Mouse (Mus musculus) MN1 (cell line): ENCODE measurements around the gene Sh3rf3.
"Not testable (repeated sequence)": the region's sequence is repeated elsewhere in the genome, so short reads cannot be mapped to it uniquely, and the experiment has no call there.

Source experiments
- DNase-seq: peaks from one replicate; pipeline ENCODE4 v3.0.0-alpha.2; 2016; ENCODE audit warnings: low spot score

Gene Sh3rf3

GRCm38 (mm10) chr10:58981674-58982329, 168.6 kb downstream of the Sh3rf3 start:
- no peak for DNase-seq

- no peak for DNase-seq
Observed at GRCm38 (mm10) chr10:58982546-58983154, 169.5 kb downstream of the Sh3rf3 start.

GRCm38 (mm10) chr10:58991611-58992010, 178.5 kb downstream of the Sh3rf3 start:
- no peak for DNase-seq

DNA sequence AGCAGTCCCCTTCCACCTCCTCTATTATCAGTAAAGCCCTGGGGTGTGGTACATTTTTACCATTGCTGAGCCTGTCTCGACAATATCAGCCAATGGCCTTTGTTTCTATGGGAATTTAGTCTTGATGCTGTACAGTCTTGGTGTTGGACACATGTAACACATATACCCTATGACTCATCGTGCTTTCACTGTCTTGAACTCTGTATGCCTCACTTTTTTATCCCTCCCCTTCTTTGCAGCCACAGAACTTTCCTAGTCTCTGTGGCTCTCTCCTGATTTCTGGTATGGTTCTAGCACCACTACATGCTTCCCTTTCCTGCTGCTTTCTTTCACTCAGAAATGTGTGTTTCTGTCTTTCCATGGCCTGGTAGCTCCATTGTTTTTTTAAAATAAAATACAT, 181.6 kb downstream of the Sh3rf3 start:
- DNase-seq: no peak

- DNase-seq: no peak
Observed at GRCm38 (mm10) chr10:58995132-58995531, 182.0 kb downstream of the Sh3rf3 start.

GRCm38 (mm10) chr10:59002361-59002760, 189.2 kb downstream of the Sh3rf3 start:
- DNase-seq: no peak

DNA sequence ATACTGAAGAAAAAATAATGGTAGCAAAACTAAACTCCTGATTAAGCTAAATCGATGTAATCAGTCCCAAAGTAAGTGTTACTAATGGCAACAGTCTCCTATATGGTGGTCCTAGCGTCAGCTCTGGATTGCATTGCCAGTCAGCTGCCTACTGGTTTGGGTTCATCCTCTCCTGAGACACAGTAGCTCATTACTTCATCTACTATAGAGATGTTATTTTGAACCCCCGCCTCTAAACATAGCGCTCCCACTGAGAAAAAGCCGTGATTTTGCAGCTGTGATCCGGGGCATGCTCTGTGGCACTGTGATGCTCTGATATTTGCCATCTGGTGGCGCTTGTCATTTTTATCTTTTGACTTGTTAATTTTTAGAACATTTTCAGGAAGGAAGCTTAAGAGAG, 198.3 kb downstream of the Sh3rf3 start:
- DNase-seq: no peak

GRCm38 (mm10) chr10:59013618-59014017, 200.5 kb downstream of the Sh3rf3 start:
- DNase-seq: no peak

- no peak for DNase-seq
Observed at GRCm38 (mm10) chr10:59019302-59019973, 206.3 kb downstream of the Sh3rf3 start.

DNA sequence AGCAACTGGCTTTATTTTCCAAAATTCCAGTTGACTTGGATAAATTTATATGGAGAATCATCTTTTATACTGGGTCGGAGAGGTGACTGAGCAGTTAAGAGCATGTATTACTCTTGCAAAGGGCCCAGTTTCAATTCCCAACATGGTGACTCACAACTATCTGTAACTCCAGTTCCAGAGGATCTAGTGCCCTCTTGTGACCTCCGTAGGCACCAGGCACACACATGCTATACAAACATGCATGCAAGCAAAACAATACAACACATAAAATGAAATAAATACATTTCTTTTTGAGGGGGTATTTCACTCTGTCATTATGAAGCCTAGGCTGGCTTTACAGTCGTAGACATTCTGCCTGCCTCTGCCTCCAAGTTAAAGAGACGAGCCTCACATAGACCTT, 237.3 kb downstream of the Sh3rf3 start:
- DNase-seq: no peak

- no peak for DNase-seq
Observed at GRCm38 (mm10) chr10:59056294-59056693, 243.1 kb downstream of the Sh3rf3 start.

GRCm38 (mm10) chr10:59066804-59067203, 253.6 kb downstream of the Sh3rf3 start:
- DNase-seq: no peak

DNA sequence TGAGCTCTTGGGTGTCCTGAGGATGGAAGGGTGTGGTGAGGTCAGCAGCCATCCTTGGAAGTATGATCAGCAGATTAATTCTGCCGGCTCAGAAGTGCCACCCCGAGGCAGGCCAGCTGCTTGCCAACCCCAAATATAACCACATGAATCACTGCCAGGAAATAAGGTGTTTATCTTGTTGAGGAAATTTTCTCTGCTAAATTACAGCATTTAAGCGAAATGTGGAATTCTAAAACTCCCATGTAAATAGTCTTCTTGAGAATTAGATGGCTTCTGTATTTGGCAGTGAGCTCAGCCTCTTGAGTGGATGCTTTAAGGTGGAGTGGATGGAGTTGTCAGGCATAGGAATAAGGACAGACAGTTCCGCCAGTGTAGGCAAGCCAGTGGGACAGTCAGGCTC, 259.7 kb downstream of the Sh3rf3 start:
- DNase-seq: no peak

GRCm38 (mm10) chr10:59076681-59077080, 263.5 kb downstream of the Sh3rf3 start:
- no peak for DNase-seq

DNA sequence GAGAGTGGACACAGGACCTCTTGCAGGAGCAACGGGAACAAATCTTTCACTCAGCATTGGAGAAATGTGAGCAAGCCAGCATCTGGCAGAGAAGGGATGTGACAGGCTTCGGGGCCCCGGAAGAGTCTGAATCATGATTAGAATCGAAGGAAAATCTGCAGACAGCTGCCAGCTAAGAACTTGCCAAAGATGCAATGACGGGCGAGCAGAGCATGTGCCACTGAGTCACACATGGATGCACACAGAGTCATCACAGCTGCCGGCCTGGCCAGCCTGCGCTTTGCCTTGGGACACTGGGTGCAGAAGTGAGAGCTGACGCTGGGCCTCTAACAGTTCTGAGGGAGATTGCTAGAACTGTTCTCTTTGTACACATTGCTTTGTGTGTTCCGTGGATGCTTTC, 264.8 kb downstream of the Sh3rf3 start:
- no peak for DNase-seq

- no peak for DNase-seq
Observed at GRCm38 (mm10) chr10:59085604-59086003, 272.4 kb downstream of the Sh3rf3 start.

DNA sequence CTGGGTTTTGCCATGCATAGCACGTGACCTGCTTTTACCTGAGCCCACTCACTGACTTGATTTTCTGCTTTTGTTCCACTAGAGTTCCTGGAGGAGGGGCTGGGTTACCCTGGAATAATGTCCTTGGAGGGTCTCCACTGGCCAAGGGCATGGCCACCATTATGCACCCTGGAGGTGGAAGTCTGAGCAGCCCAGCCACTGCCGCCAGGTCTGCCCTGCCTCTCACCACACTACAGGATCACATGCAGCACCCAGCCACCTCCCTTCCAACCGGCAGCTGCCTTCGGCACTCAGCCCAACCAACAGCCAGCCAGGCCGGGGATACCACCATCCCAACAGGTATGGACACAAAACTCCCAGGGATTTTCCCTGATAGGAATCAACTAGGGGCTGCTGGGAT, 273.4 kb downstream of the Sh3rf3 start:
- DNase-seq: no peak

DNA sequence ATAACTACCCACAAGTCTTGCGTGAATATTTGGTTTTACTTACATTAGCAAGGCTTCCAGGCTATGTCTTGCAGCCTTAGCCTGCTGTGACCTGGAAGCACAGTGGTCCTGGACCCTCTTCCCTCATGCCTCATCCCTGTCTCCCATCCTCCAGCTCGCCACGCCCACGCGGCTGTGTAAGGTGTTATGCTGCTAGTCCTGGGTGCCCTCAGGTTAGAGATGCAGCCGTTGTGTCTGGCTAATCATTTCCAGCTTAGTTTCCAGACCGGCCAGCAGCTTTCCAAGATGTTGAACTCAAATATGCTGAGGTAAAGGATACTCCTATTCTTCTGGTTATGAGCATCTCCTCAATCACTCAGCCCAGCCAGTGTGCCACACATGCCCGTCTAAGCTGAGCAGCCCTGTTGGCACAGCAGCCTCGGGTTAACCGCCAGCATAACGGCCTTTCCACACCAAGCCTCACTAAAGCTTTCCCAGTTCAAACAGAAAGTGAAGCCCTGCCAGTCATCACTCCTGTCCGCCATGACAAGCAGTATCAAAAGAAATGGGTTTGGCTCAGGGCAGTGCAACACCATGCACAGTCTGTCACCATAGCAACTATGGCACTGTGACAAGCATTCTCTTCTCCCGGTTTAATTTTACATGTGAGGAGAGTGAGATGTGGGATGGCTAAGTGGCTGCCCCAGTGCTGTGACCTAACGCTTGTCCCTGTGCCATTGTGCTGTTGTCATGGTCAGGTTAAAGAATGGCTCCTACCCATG, 276.9 kb downstream of the Sh3rf3 start:
- no peak for DNase-seq

- no peak for DNase-seq
Observed at GRCm38 (mm10) chr10:59090622-59090971, 277.4 kb downstream of the Sh3rf3 start.

DNA sequence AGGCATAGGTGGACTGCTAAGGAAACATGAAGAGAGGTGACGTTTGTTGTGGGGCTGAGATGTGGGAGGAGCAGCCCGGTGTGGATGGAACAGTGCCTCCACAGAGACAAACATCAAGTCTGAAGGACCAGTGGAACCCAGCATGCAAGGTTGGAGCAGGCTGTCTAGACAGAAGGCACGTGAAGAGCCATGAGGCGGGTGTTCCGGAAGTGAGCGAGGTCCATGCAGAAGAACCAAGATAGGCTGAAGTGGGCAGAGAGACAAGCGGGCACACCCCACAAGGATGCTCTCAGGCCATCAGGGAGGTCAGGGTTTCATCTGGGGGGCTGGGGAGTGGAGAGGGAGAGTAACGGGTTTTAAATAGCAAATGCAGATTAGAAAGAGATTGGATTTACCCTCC, 278.4 kb downstream of the Sh3rf3 start:
- DNase-seq: no peak

DNA sequence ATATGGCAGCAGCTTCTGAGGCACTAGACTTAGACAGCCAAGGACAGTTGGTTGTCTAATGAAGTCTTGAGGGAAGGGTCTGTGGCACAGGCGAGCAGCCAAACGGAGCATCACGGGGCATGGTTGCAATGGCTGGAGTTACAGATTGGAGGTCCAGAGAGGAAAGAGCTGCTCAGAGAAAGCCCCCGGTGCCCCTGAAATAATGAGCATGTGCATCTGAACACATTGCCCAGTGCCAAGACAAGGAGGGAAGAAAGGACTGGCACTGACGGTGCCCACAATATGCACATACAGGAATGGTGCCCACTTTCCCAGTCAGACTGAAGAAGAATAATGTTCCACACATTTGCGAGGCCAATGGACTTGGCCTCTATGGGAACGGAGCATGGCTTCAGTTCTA, 278.8 kb downstream of the Sh3rf3 start:
- DNase-seq: no peak

DNA sequence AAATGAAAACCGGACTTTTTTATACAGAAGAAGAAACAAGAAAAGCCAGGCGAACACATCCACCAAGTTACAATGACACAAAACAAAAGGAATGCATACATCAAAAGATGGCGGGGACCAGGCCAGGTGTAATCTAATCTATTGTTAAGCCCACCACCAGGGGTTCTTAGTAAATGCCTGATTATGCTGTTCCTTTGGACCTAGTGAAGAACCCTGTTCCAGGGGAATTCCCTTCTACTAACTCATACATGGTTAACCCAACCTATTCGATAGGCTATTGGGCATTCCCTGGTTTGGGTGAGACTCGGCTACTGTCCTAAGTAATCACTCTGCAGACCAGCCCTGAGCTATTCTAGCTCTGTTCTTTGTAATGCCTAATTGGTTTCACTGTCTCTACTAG, 289.9 kb downstream of the Sh3rf3 start:
- not testable (repeated sequence) for DNase-seq

- DNase-seq: no peak
Observed at GRCm38 (mm10) chr10:59104683-59105082, 291.5 kb downstream of the Sh3rf3 start.
